Mouse (Mus musculus) heart, postnatal 0 days (tissue): ENCODE data around the gene Rabl3.

Experiments used
- CTCF ChIP-seq: IDR thresholded peaks from 2 replicates; pipeline ENCODE4 v1.5.1; 2016; ENCODE audit warnings: antibody characterized with exemption, control low read depth, low read depth
- EP300 ChIP-seq: IDR thresholded peaks from 2 replicates; pipeline ENCODE4 v1.6.1; 2016; ENCODE audit warnings: antibody characterized with exemption, low read depth

- no peak for TF ChIP-seq CTCF
- no peak for TF ChIP-seq EP300
These were observed 26.4 kb downstream of the Rabl3 start for GRCm38 (mm10) chr16:37566107-37566506.
